Mouse (Mus musculus) heart, embryonic 16.5 days (tissue): ENCODE results near the gene Gm20449. TPM values are rescaled to one million over a fixed set of nuclear protein-coding genes. Genes with fewer than 3 reads are reported as not detected.
"Not testable (repeated sequence)": the region's sequence is repeated elsewhere in the genome, so short reads cannot be mapped to it uniquely, and the experiment has no call there.

Experiments used
- ATAC-seq: fragments of 200-750 bp; cut with Nextera tagmentation; replicated peaks from 2 replicates; pipeline ENCODE4 v1.8.0; 2017; ENCODE audit warnings: moderate number of reproducible peaks; ENCODE audit not compliant: insufficient read depth, low FRiP score; ENCODE audit errors: extremely low read depth
- H3K27ac ChIP-seq: fragments of 300-500 bp; sonication (generic); 2 replicates; pipeline ENCODE4 v1.5.1; 2014; ENCODE audit warnings: mild to moderate bottlenecking, low read length, control low read depth, moderate library complexity
- H3K27me3 ChIP-seq: fragments of 300-500 bp; sonication (generic); 2 replicates; pipeline ENCODE4 v1.6.1; 2014; ENCODE audit warnings: low read length, mixed read lengths; ENCODE audit not compliant: control insufficient read depth, insufficient read depth
- H3K36me3 ChIP-seq: fragments of 300-500 bp; sonication (generic); 2 replicates; pipeline ENCODE4 v1.6.1; 2014; ENCODE audit not compliant: control insufficient read depth, insufficient read depth
- H3K4me1 ChIP-seq: fragments of 300-500 bp; sonication (generic); 2 replicates; pipeline ENCODE4 v1.6.1; 2014; ENCODE audit warnings: low read length, mixed read lengths; ENCODE audit not compliant: control insufficient read depth, insufficient read depth
- H3K4me2 ChIP-seq: fragments of 300-500 bp; sonication (generic); 2 replicates; pipeline ENCODE4 v1.6.1; 2014; ENCODE audit warnings: low read depth, mild to moderate bottlenecking, control low read depth, low read length
- H3K4me3 ChIP-seq: fragments of 300-500 bp; sonication (generic); 2 replicates; pipeline ENCODE4 v1.5.1; 2014; ENCODE audit warnings: mild to moderate bottlenecking, control low read depth, low read length
- H3K9ac ChIP-seq: fragments of 300-500 bp; sonication (generic); 2 replicates; pipeline ENCODE4 v1.6.1; 2014; ENCODE audit warnings: low read length, control low read depth
- H3K9me3 ChIP-seq: fragments of 300-500 bp; sonication (generic); replicated peaks from 2 replicates; pipeline ENCODE4 v1.6.1; 2016; ENCODE audit warnings: low read length; ENCODE audit not compliant: control insufficient read depth
- WGBS: fragments of 180-500 bp; shearing (Covaris S2); extraction: QIAGEN DNeasy Blood & Tissue Kit; methylation state at CpG from one replicate; pipeline ENCODE4 v1.1.7; 2014; 5-methylcytosine and 5-hydroxymethylcytosine counted together
- polyA plus RNA-seq: library from polyadenylated mRNA; unstranded; fragments of >200 nt; fragmentation: Nextera tagmentation; extraction: Ambion mirVana; gene quantifications from 2 replicates; pipeline ENCODE4 v1.2.1, GENCODE M21; 2015

Gm20449 gene
- polyA plus RNA-seq, result 0.06 and 0.08 TPM in 2 replicates

GRCm38 (mm10) chr7:41499389-41500049 lies at the start of gene Gm20449, which contains the start of gene AW146154:
TSS of gene Gm20449 (minus strand) at chr7:41499417.
TSS of gene AW146154 (minus strand) at chr7:41499890.
- WGBS, result under 1% methylated on average over 18 of the region's 18 CpGs
- peak within 1 kb of the TSS; percentile 93 for H3K4me2 ChIP-seq
- no peaks in the 10 kb centered on the region for H3K27me3 ChIP-seq
- peak within 1 kb of the TSS; percentile 80 for H3K9ac ChIP-seq
- peak within 1 kb of the TSS; percentile 74 for H3K27ac ChIP-seq
- no peaks in the 10 kb centered on the region for H3K9me3 ChIP-seq
- no peaks in the 10 kb centered on the region for H3K36me3 ChIP-seq
- peak within 1 kb of the TSS; percentile 73 for H3K4me3 ChIP-seq
- no peaks in the 10 kb centered on the region for H3K4me1 ChIP-seq
- ATAC-seq, result peak; percentile 98

GRCm38 (mm10) chr7:41512672-41513071 lies 13.5 kb upstream of the Gm20449 start:
- ATAC-seq, result no peak
- Histone ChIP-seq H3K4me1 (no peaks in the 10 kb centered on the region), H3K27ac (no peak overlapping the region), H3K9ac (no peak overlapping the region), H3K4me2 (no peak overlapping the region), H3K9me3 (peaks cover 6% of the 10 kb centered on the region; the same call in 1 of the 2 replicates), H3K36me3 (no peaks in the 10 kb centered on the region), H3K4me3 (no peak overlapping the region), H3K27me3 (no peaks in the 10 kb centered on the region)
- 87% methylated on average over 3 of the region's 3 CpGs for WGBS

- H3K36me3 ChIP-seq, result no peaks in the 10 kb centered on the region
- no peak overlapping the region for H3K4me3 ChIP-seq
- no peak overlapping the region for H3K9ac ChIP-seq
- peaks cover 6% of the 10 kb centered on the region; the same call in 1 of the 2 replicates for H3K9me3 ChIP-seq
- ATAC-seq, result no peak
- no peak overlapping the region for H3K27ac ChIP-seq
- H3K27me3 ChIP-seq, result no peaks in the 10 kb centered on the region
- 15% methylated on average over 1 of the region's 1 CpGs for WGBS
- no peak overlapping the region for H3K4me2 ChIP-seq
- no peaks in the 10 kb centered on the region for H3K4me1 ChIP-seq
Observed at GRCm38 (mm10) chr7:41512207-41512606, 13.0 kb upstream of the Gm20449 start.

- Histone ChIP-seq H3K36me3 (no peaks in the 10 kb centered on the region), H3K4me1 (no peaks in the 10 kb centered on the region), H3K9me3 (no peaks in the 10 kb centered on the region), H3K4me2 (no peak overlapping the region), H3K27me3 (no peaks in the 10 kb centered on the region), H3K27ac (no peak overlapping the region), H3K4me3 (no peak overlapping the region), H3K9ac (no peak overlapping the region)
- ATAC-seq, result no peak
- 33% methylated on average over 1 of the region's 1 CpGs for WGBS
Observed at GRCm38 (mm10) chr7:41502402-41502801, 3.2 kb upstream of the Gm20449 start.

GRCm38 (mm10) chr7:41500151-41500934 lies 1.1 kb upstream of the Gm20449 start:
- ATAC-seq, result no peak
- Histone ChIP-seq H3K4me1 (no peaks in the 10 kb centered on the region), H3K9me3 (no peaks in the 10 kb centered on the region), H3K27me3 (no peaks in the 10 kb centered on the region), H3K9ac (peak overlapping the region; percentile 80), H3K36me3 (no peaks in the 10 kb centered on the region), H3K27ac (no peak overlapping the region), H3K4me3 (peak overlapping the region; percentile 73), H3K4me2 (peak overlapping the region; percentile 93)
- WGBS, result 17% methylated on average over 22 of the region's 22 CpGs

- not testable (repeated sequence) for H3K36me3 ChIP-seq, H3K9me3 ChIP-seq, H3K27me3 ChIP-seq, H3K4me1 ChIP-seq
- H3K4me2 ChIP-seq, result peak overlapping the region; percentile 93
- H3K27ac ChIP-seq, result peak overlapping the region; percentile 74; the same call in 1 of the 2 replicates
- H3K4me3 ChIP-seq, result peak overlapping the region; percentile 73
- peak; percentile 53; the same call in 1 of the 2 replicates for ATAC-seq
- peak overlapping the region; percentile 80 for H3K9ac ChIP-seq
- 2% methylated on average over 6 of the region's 6 CpGs for WGBS
Observed at GRCm38 (mm10) chr7:41499018-41499388, 214 bp downstream of the Gm20449 start.

GRCm38 (mm10) chr7:41498464-41498863 lies 753 bp downstream of the Gm20449 start:
- not testable (repeated sequence) for H3K27ac ChIP-seq, H3K27me3 ChIP-seq, ATAC-seq, H3K36me3 ChIP-seq, H3K9me3 ChIP-seq, H3K4me1 ChIP-seq
- WGBS, result 59% methylated on average over 3 of the region's 4 CpGs
- Histone ChIP-seq H3K4me3 (peak overlapping the region; percentile 73; the same call in 1 of the 2 replicates), H3K4me2 (peak overlapping the region; percentile 93), H3K9ac (peak overlapping the region; percentile 80)

- no peaks in the 10 kb centered on the region for H3K4me1 ChIP-seq
- WGBS, result 98% methylated on average over 2 of the region's 2 CpGs
- H3K4me3 ChIP-seq, result no peak overlapping the region
- no peaks in the 10 kb centered on the region for H3K36me3 ChIP-seq
- no peak overlapping the region for H3K27ac ChIP-seq
- peaks cover 2% of the 10 kb centered on the region; the same call in 1 of the 2 replicates for H3K9me3 ChIP-seq
- no peak overlapping the region for H3K9ac ChIP-seq
- H3K27me3 ChIP-seq, result no peaks in the 10 kb centered on the region
- no peak for ATAC-seq
- no peak overlapping the region for H3K4me2 ChIP-seq
Observed at GRCm38 (mm10) chr7:41497871-41498270, 1.3 kb downstream of the Gm20449 start.

- Histone ChIP-seq H3K27me3 (no peaks in the 10 kb centered on the region), H3K4me1 (no peaks in the 10 kb centered on the region), H3K36me3 (no peaks in the 10 kb centered on the region), H3K4me3 (no peak overlapping the region), H3K9ac (no peak overlapping the region), H3K9me3 (peaks cover 7% of the 10 kb centered on the region), H3K4me2 (no peak overlapping the region), H3K27ac (no peak overlapping the region)
- no peak for ATAC-seq
- WGBS, result 18% methylated on average over 10 of the region's 10 CpGs
Observed at GRCm38 (mm10) chr7:41451864-41452263, 47.4 kb downstream of the Gm20449 start.
